Comparison of ENCODE assay signal across 8 mouse cellular contexts in genomic region chr7:81571108-81571940, GRCm38 (mm10). TPM values are rescaled to one million over a fixed set of nuclear protein-coding genes. Genes with fewer than 3 reads are reported as not detected.
DNase-seq lines count a peak whose midpoint lies in the region; ATAC-seq and TF ChIP-seq lines count a peak whose summit lies in the region.

TSS of gene Whamm (plus strand) at chr7:81571266.

- peak within 1 kb of the TSS; percentile 92 for H3K9ac ChIP-seq in ES-E14 (ENCODE audit: insufficient read depth, low read depth, low read length, poor library complexity, severe bottlenecking)
- peak within 1 kb of the TSS; percentile 88 for H3K9ac ChIP-seq in forebrain, embryonic 15.5 days (replicated peaks)

- peaks cover 3% of the 10 kb centered on the region; the same call in 1 of the 2 replicates for H3K36me3 ChIP-seq in ES-E14 (ENCODE audit: control insufficient read depth, insufficient read depth, low read length, poor library complexity, severe bottlenecking)
- H3K36me3 ChIP-seq in forebrain, embryonic 15.5 days: peaks cover 3% of the 10 kb centered on the region

- H3K27ac ChIP-seq in ES-E14 (ENCODE audit: insufficient read depth, low read depth, low read length, poor library complexity, severe bottlenecking): no peak within 1 kb of the TSS
- peak within 1 kb of the TSS; percentile 97 for H3K27ac ChIP-seq in forebrain, embryonic 15.5 days (replicated peaks)

- no peaks in the 10 kb centered on the region for H3K27me3 ChIP-seq in forebrain, embryonic 15.5 days

- in situ Hi-C loops in ES-E14 (cut with MboI; ENCODE audit: low sequenced_read_pairs in 2 of 2, unreplicated experiment in 2 of 2): no loop called here

- DNase-seq in ES-E14 (ENCODE audit: low read depth, low spot score): peak; percentile 93
- peak; percentile 91 for DNase-seq in cerebellum, adult 11-12 months
- DNase-seq in heart, postnatal 25 days (ENCODE audit: low spot score): peak; percentile 90
- peak; percentile 90 to 96 for DNase-seq in layer of hippocampus, adult 18-20 months (ENCODE audit: low spot score in 2 of 2)
- peak; percentile 92 for DNase-seq in lung, adult 2 months
- DNase-seq in thymus, adult 18-20 months: peak; percentile 88 to 93

- no peak for TF ChIP-seq CTCF in lung, adult 2 months (IDR thresholded peaks at IDR 0.05; ENCODE audit: insufficient read depth, low read length)

- ATAC-seq in forebrain, embryonic 15.5 days (replicated peaks): peak; percentile 100
- peak; percentile 97 for ATAC-seq in neutrophil, adult 5-6 weeks (ENCODE audit: extremely low read depth, insufficient number of reproducible peaks, low FRiP score, poor library complexity, severe bottlenecking)

- peaks cover 0 to 2% of the 10 kb centered on the region in 2 experiments; a peak in 2 of 4 replicates for H3K4me1 ChIP-seq in ES-E14 (ENCODE audit: control insufficient read depth in 2 of 2, insufficient read depth in 2 of 2, low read length in 2 of 2, poor library complexity in 1 of 2)
- H3K4me1 ChIP-seq in forebrain, embryonic 15.5 days: peaks cover 16% of the 10 kb centered on the region
- peaks cover 12% of the 10 kb centered on the region for H3K4me1 ChIP-seq in lung, adult 2 months (ENCODE audit: control insufficient read depth, insufficient read depth, low read length)

- H3K9me3 ChIP-seq in ES-E14 (ENCODE audit: control insufficient read depth, insufficient read depth, low read depth, low read length): no peaks in the 10 kb centered on the region
- no peaks in the 10 kb centered on the region for H3K9me3 ChIP-seq in forebrain, embryonic 15.5 days

- H3K4me2 ChIP-seq in forebrain, embryonic 15.5 days (replicated peaks): peak within 1 kb of the TSS; percentile 80

- peak within 1 kb of the TSS; percentile 77 to 95 for H3K4me3 ChIP-seq in ES-E14 (ENCODE audit: insufficient read depth in 1 of 2, low read depth in 1 of 2, low read length in 2 of 2, poor library complexity in 1 of 2, severe bottlenecking in 1 of 2)
- H3K4me3 ChIP-seq in forebrain, embryonic 15.5 days: peak within 1 kb of the TSS; percentile 90
- peak within 1 kb of the TSS; percentile 84 for H3K4me3 ChIP-seq in lung, adult 2 months (replicated peaks; ENCODE audit: extremely low read depth, low read depth, low read length)

- intact Hi-C loops in heart, postnatal 25 days (cut with DNase I): loop anchor here (5.0 kb wide), 1 partner anchor 49 kb away; no protein-coding TSS in a partner anchor

- TF ChIP-seq POLR2A in lung, adult 2 months (IDR thresholded peaks at IDR 0.05; ENCODE audit: borderline replicate concordance, extremely low read depth, low read depth, low read length): peak; percentile 96

- under 1% methylated on average over 96 of the region's 96 CpGs for WGBS in forebrain, embryonic 15.5 days
- under 1% methylated on average over 96 of the region's 96 CpGs for WGBS in lung, adult 2 months

TF ChIP-seq in ES-E14, 5 proteins besides CTCF, POLR2A, EP300 and RAD21:
- 0 out of 2 replicates have a peak, but pooled peaks have one; percentile 0 for TF ChIP-seq ZC3H11A (IDR thresholded peaks at IDR 0.05; ENCODE audit: borderline replicate concordance, low read depth, low read length)
- 0 out of 2 replicates have a peak, but pooled peaks have one; percentile 16 for TF ChIP-seq MAFK (IDR thresholded peaks at IDR 0.05; ENCODE audit: insufficient read depth, low read depth, low read length)
- no peak for TF ChIP-seq ZNF384 (IDR thresholded peaks at IDR 0.05; ENCODE audit: low read depth, low read length)
- TF ChIP-seq CHD2 (IDR thresholded peaks at IDR 0.05; ENCODE audit: low read depth, low read length): peak; percentile 77
- TF ChIP-seq HCFC1 (IDR thresholded peaks at IDR 0.05; ENCODE audit: borderline replicate concordance, insufficient read depth, low read length): peak; percentile 49; the same call in 1 of the 2 replicates
TF ChIP-seq in ES-E14: peak in this region for 4.

RNA-seq across cellular contexts. Expression of gene Whamm, which starts in this region (rescaled TPM):
- total RNA-seq in ES-E14 (2012; rRNA removed): 10.3 and 10.7 TPM in 2 replicates
- polyA plus RNA-seq in forebrain, embryonic 15.5 days (2015; fragmentation: Nextera tagmentation; extraction: Ambion mirVana): 5.7 and 7.6 TPM in 2 replicates
- 1 to 10 TPM; 8.2 to 9.4 TPM for total RNA-seq in heart, postnatal 25 days (2021)
- total RNA-seq in layer of hippocampus, adult 18-20 months (2021): 10 to 100 TPM; 19.2 to 19.5 TPM
- polyA plus RNA-seq in lung, adult 2 months (2012; rRNA removed): 24.8 and 28.2 TPM in 2 replicates
- 36.2 and 44.9 TPM in 2 replicates for total RNA-seq in neutrophil, adult 5-6 weeks (2017)
